Mouse (Mus musculus): ENCODE measurements at regions not wholly inside any gene's neighbourhood (a gene's known extent, or its start where the extent isn't known, plus 50 kb on each side); places are given as distances from the start of the nearest gene placed in this dataset.
"Not testable (repeated sequence)": the region's sequence is repeated elsewhere in the genome, so short reads cannot be mapped to it uniquely, and the experiment has no call there.

- no peak for TF ChIP-seq POLR2A (IDR thresholded peaks at IDR 0.05; ENCODE audit: low read depth, low read length)
- no peak for TF ChIP-seq CTCF (IDR thresholded peaks at IDR 0.05; ENCODE audit: borderline replicate concordance, insufficient read depth, low read length)
- H3K4me1 ChIP-seq (ENCODE audit: control insufficient read depth, insufficient read depth, low read length) = no peaks in the 10 kb centered on the region
- no peak overlapping the region for H3K27ac ChIP-seq (ENCODE audit: insufficient read depth, low read length)
- no peak overlapping the region for H3K4me3 ChIP-seq (ENCODE audit: insufficient read depth, low read length)
Observed at GRCm38 (mm10) chr1:42546879-42547278, 148.7 kb upstream of the Pou3f3 start.

GRCm38 (mm10) chr1:42557301-42557700, 138.3 kb upstream of the Pou3f3 start:
- no peak overlapping the region for H3K4me3 ChIP-seq (ENCODE audit: insufficient read depth, low read length)
- no peak overlapping the region for H3K27ac ChIP-seq (ENCODE audit: insufficient read depth, low read length)
- TF ChIP-seq POLR2A (IDR thresholded peaks at IDR 0.05; ENCODE audit: low read depth, low read length) (no peak), CTCF (IDR thresholded peaks at IDR 0.05; ENCODE audit: borderline replicate concordance, insufficient read depth, low read length) (no peak)
- no peaks in the 10 kb centered on the region for H3K4me1 ChIP-seq (ENCODE audit: control insufficient read depth, insufficient read depth, low read length)

GRCm38 (mm10) chr1:42567640-42568039, 127.9 kb upstream of the Pou3f3 start:
- Histone ChIP-seq H3K4me1 (ENCODE audit: control insufficient read depth, insufficient read depth, low read length) (no peaks in the 10 kb centered on the region), H3K4me3 (ENCODE audit: insufficient read depth, low read length) (no peak overlapping the region), H3K27ac (ENCODE audit: insufficient read depth, low read length) (no peak overlapping the region)
- TF ChIP-seq CTCF (IDR thresholded peaks at IDR 0.05; ENCODE audit: borderline replicate concordance, insufficient read depth, low read length) (no peak), POLR2A (IDR thresholded peaks at IDR 0.05; ENCODE audit: low read depth, low read length) (no peak)

GRCm38 (mm10) chr1:42585191-42585590, 110.4 kb upstream of the Pou3f3 start:
- TF ChIP-seq CTCF (IDR thresholded peaks at IDR 0.05; ENCODE audit: borderline replicate concordance, insufficient read depth, low read length) (no peak), POLR2A (IDR thresholded peaks at IDR 0.05; ENCODE audit: low read depth, low read length) (no peak)
- Histone ChIP-seq H3K4me1 (ENCODE audit: control insufficient read depth, insufficient read depth, low read length) (no peaks in the 10 kb centered on the region), H3K4me3 (ENCODE audit: insufficient read depth, low read length) (no peak overlapping the region), H3K27ac (ENCODE audit: insufficient read depth, low read length) (no peak overlapping the region)

GRCm38 (mm10) chr1:42588499-42588898, 107.1 kb upstream of the Pou3f3 start:
- Histone ChIP-seq H3K27ac (ENCODE audit: insufficient read depth, low read length) (no peak overlapping the region), H3K4me3 (ENCODE audit: insufficient read depth, low read length) (no peak overlapping the region), H3K4me1 (ENCODE audit: control insufficient read depth, insufficient read depth, low read length) (no peaks in the 10 kb centered on the region)
- TF ChIP-seq POLR2A (IDR thresholded peaks at IDR 0.05; ENCODE audit: low read depth, low read length) (no peak), CTCF (IDR thresholded peaks at IDR 0.05; ENCODE audit: borderline replicate concordance, insufficient read depth, low read length) (no peak)

GRCm38 (mm10) chr1:42589442-42589841, 106.1 kb upstream of the Pou3f3 start:
- H3K27ac ChIP-seq (ENCODE audit: insufficient read depth, low read length) = no peak overlapping the region
- H3K4me1 ChIP-seq (ENCODE audit: control insufficient read depth, insufficient read depth, low read length) = no peaks in the 10 kb centered on the region
- no peak overlapping the region for H3K4me3 ChIP-seq (ENCODE audit: insufficient read depth, low read length)
- no peak for TF ChIP-seq POLR2A (IDR thresholded peaks at IDR 0.05; ENCODE audit: low read depth, low read length)
- TF ChIP-seq CTCF (IDR thresholded peaks at IDR 0.05; ENCODE audit: borderline replicate concordance, insufficient read depth, low read length) = no peak

- TF ChIP-seq CTCF (IDR thresholded peaks at IDR 0.05; ENCODE audit: borderline replicate concordance, insufficient read depth, low read length) (no peak), POLR2A (IDR thresholded peaks at IDR 0.05; ENCODE audit: low read depth, low read length) (no peak)
- Histone ChIP-seq H3K4me1 (ENCODE audit: control insufficient read depth, insufficient read depth, low read length) (no peaks in the 10 kb centered on the region), H3K4me3 (ENCODE audit: insufficient read depth, low read length) (no peak overlapping the region), H3K27ac (ENCODE audit: insufficient read depth, low read length) (no peak overlapping the region)
Observed at GRCm38 (mm10) chr1:42591855-42592254, 103.7 kb upstream of the Pou3f3 start.

- TF ChIP-seq CTCF (IDR thresholded peaks at IDR 0.05; ENCODE audit: borderline replicate concordance, insufficient read depth, low read length) (no peak), POLR2A (IDR thresholded peaks at IDR 0.05; ENCODE audit: low read depth, low read length) (no peak)
- Histone ChIP-seq H3K27ac (ENCODE audit: insufficient read depth, low read length) (no peak overlapping the region), H3K4me1 (ENCODE audit: control insufficient read depth, insufficient read depth, low read length) (no peaks in the 10 kb centered on the region), H3K4me3 (ENCODE audit: insufficient read depth, low read length) (no peak overlapping the region)
Observed at GRCm38 (mm10) chr1:42597065-42597464, 98.5 kb upstream of the Pou3f3 start.

- Histone ChIP-seq H3K27ac (ENCODE audit: insufficient read depth, low read length) (no peak overlapping the region), H3K4me3 (ENCODE audit: insufficient read depth, low read length) (no peak overlapping the region), H3K4me1 (ENCODE audit: control insufficient read depth, insufficient read depth, low read length) (no peaks in the 10 kb centered on the region)
- no peak for TF ChIP-seq CTCF (IDR thresholded peaks at IDR 0.05; ENCODE audit: borderline replicate concordance, insufficient read depth, low read length)
- TF ChIP-seq POLR2A (IDR thresholded peaks at IDR 0.05; ENCODE audit: low read depth, low read length) = no peak
Observed at GRCm38 (mm10) chr1:42599238-42599637, 96.3 kb upstream of the Pou3f3 start.

- H3K4me1 ChIP-seq (ENCODE audit: control insufficient read depth, insufficient read depth, low read length) = no peaks in the 10 kb centered on the region
- TF ChIP-seq POLR2A (IDR thresholded peaks at IDR 0.05; ENCODE audit: low read depth, low read length) (no peak), CTCF (IDR thresholded peaks at IDR 0.05; ENCODE audit: borderline replicate concordance, insufficient read depth, low read length) (no peak)
- H3K4me3 ChIP-seq (ENCODE audit: insufficient read depth, low read length) = no peak overlapping the region
- H3K27ac ChIP-seq (ENCODE audit: insufficient read depth, low read length) = no peak overlapping the region
Observed at GRCm38 (mm10) chr1:42606251-42606650, 89.3 kb upstream of the Pou3f3 start.

- not testable (repeated sequence) for H3K4me3 ChIP-seq (ENCODE audit: insufficient read depth, low read length); H3K4me1 ChIP-seq (ENCODE audit: control insufficient read depth, insufficient read depth, low read length)
Observed at GRCm38 (mm10) chr1:42607466-42608043, 88.0 kb upstream of the Pou3f3 start.

More at GRCm38 (mm10) chr1:42607466-42608043, 88.0 kb upstream of the Pou3f3 start:
- H3K27ac ChIP-seq (ENCODE audit: insufficient read depth, low read length) = not testable (repeated sequence)
